Mouse (Mus musculus) heart, adult 18-20 months (tissue): ENCODE data around the gene Sync. TPM values are rescaled to one million over a fixed set of nuclear protein-coding genes. Genes with fewer than 3 reads are reported as not detected.
A peak's percentile ranks its signal among the peaks of the same experiment; 100 is the strongest.

Experiments
- DNase-seq, 2 experiments: peaks; one replicate each; pipeline ENCODE4 v3.0.0; 2021 to 2022; ENCODE audit warnings: mixed read lengths in 1 of 2
- total RNA-seq, 2 experiments: library from RNA; stranded (reverse); gene quantifications; 2 replicates each; pipeline ENCODE4 v1.2.3; 2021

The Sync gene
- total RNA-seq, 2 experiments from 2014 or later, result 18.9 to 24.9 TPM

DNA sequence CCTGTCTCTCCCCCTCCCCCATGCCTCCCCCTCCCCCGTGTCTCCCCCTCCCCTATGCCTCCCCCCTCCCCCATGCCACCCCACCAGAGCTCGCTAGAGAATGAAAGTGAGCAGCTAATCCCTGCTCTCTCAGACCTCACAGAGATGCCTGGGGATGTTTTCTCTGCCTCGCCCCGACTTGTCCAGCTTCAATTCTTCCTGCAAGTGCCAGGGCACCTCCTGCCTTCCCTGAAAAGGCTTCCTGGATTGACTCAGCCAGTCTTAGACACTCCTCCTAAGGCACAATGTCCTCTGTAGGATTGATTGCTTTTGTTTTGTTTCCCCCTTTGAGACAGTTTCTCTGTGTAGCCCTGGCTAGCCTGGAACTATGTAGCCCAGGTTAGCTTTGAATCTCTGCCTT, 26.2 kb upstream of the Sync start, which contains the start of gene C77080:
TSS of gene C77080 (minus strand) at position 209 of the 400 bp plus-strand sequence.
- DNase-seq, result no peak

DNA sequence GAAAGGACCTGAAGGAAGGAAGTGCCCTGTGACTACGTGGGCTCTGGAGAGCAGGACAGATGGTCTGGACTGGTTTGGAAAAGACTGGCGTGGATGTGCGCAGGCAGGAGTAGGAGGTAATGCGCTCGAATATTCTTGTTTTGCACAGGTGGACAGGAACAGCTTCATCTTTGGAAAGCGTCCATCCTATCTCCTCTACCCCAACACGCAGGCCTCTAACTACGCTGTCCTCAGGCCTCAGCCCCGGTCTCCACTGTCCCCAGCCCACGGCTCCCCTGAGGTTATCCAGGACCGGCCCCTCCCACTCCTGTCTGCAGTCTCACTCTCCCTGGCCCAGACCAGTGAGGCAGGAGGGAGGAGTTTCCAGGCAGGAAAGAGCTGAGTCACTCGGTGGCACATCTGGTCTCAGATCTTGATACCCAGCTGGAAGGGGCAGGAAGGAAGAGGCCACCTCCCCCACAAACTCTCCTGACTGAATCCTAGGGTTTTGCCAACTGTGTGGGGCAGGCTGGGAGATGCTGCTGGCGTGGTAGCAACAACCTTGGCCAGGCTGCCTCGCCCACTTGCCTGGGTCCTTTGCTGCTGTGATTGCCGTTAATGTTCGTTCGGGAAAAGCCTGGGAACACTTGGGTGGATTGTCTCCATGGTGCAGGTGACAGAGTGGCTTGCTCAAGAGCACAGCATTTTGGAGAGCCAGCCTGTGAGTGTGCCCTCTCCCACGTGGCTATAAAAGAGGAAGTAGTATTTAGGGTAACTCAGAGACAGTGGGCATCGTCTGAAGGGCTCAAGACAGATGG, 24.0 kb upstream of the Sync start:
- DNase-seq, result peak; percentile 63 to 82

DNA sequence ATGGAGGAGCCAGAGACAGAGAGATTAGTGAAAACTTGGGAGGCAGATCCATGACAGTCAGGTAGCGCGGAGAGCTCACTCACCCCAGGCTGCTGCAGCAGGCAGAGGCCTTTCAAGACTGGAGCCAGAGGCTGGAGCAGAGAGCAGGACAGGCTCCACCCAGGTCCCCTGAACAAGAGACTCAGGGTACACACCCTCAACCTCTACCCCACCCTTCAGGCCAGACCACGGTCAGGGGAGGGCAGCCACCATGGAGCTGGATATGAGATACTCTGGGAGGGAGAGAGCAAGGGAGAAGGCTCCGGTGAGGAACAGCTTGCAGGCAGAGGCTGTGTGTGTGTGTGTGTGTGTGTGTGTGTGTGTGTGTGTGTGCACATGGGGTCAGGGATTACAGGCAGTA, 21.2 kb upstream of the Sync start:
- no peak for DNase-seq

DNA sequence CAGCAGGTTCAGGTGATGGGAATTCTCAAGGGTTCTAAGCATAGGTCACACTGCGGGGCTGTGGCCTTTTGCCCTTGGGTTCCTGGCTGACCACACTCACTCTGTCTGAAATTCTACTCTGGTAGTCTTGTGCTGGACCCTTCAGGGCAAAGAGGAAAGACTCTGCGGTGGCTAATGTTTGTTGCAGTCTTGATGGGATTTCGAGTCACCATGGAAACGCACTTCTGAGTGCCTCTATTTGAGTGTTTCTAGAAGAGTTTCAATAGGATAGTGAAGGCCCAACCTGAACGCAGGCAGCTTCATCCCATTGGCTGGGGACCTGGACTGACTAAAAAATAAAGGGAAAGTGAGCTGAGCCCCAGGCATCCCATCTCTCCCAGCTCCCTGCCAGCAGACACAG, 20.6 kb upstream of the Sync start:
- DNase-seq, result no peak

DNA sequence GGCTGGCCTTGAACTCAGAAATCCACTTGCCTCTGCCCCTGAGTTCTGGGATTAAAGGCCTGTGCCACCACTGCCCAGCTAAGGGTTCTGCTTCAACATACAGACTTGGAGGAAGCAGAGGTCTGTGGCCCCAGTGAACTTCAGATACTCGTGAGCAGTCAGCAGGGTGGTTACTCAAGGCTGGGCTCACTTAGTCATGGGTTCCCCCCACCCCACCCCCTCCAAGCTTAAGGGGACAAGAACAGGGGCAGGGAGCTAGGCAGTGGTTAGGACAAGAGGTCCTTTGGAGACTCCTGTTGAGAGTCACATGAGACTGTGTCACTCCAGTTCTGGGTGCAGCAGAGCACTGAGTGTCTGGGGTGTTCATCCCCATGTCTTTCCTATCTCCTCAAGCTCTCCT, 18.7 kb upstream of the Sync start:
- no peak for DNase-seq

GRCm38 (mm10) chr4:129271991-129272755, 15.2 kb upstream of the Sync start:
- DNase-seq, result no peak

DNA sequence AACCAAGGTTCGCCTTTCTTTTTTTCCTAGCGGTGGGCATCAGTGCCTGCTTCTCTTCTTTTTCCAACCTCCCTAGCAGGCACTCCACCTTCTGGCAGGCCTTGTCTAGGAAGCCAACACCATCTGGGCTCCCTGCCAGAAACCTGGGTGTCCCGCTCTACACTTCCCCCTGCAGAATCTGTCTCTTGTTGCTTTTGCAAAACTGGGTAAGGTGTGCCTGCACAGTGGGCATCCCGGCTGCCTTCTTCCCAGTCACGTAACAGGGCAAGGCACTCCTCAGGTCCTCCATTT, 14.7 kb upstream of the Sync start:
- peak in 1 of 2 experiments; percentile 37 for DNase-seq

- DNase-seq, result peak; percentile 93 to 99
These were observed 11.0 kb upstream of the Sync start for GRCm38 (mm10) chr4:129276453-129276865.

DNA sequence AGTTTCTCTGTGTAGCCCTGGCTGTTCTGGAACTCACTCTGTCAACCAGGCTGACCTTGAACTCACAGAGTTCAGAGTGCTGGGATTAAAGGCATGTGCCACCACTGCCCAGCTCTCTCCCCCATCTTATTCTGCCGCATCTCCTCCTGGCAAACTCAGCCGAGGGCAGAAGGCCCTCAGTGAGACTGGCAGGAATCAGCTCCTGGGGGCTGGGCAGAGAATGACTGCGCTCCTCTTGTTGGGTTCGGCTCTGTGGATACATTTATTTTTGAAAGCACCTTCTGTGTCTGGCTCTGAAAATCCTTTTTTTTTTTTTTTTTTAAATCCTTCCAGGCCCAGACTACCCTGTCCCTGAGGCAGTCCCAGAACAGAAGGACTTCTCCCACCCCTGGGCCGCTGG, 4.6 kb upstream of the Sync start:
- no peak for DNase-seq

DNA sequence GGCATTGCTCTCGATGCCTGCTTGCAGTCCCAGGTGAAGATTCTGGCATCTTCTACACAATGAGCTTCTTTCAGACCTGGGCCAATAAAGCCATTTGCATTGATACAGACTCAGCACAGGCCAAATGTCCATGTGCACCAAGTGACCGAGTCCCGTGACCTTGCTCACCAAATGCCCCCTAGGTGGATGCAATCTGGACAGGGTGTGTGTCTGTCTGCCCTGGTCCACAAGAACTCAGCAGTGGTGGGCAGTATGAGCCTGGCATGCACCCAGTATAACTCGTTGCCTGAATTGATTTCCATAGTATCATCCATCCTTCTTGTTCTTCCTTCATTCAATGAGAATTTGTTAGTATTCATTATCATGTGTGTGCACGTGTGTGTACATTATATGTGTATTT, 4.2 kb upstream of the Sync start:
- no peak for DNase-seq

GRCm38 (mm10) chr4:129284685-129285084, 2.7 kb upstream of the Sync start:
- DNase-seq, result no peak

DNA sequence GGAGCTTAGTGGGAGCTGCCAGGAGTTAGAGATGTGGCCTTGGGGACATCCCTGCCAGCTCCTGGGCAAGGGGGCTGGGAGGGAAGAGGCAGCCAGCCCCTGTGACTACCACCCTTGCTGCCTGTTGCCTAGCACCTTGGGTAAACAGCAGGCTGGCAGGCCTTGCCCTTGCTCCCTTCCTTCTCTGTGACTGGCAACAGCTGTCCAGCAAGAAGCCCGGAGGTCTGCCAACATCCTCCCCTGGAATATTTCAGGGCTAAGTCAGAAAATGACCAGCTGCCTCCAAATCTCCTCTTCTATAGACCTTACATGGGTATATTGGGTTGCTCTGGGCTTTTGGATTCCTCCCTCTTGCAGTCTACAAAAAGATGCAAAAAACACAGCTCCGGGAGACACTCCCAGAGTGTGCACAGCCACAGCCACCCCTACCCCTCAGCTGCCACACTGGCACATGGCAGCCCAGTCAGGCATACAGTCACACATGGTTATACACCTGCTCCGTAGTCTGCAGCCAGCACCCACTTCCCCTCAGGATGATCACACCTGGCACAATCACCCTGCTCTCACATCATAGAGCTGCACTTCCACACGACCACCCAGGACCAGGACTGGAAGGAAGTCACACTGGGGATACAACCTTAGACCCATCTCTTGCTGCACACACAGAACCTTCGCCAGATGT, 1.3 kb upstream of the Sync start:
- peak; percentile 46 to 55 for DNase-seq

GRCm38 (mm10) chr4:129286683-129287471, 540 bp upstream of the Sync start:
- DNase-seq, result peak; percentile 27 to 38

- DNase-seq, result peak; percentile 42 to 54
These were observed 650 bp downstream of the Sync start for GRCm38 (mm10) chr4:129288067-129288466.

DNA sequence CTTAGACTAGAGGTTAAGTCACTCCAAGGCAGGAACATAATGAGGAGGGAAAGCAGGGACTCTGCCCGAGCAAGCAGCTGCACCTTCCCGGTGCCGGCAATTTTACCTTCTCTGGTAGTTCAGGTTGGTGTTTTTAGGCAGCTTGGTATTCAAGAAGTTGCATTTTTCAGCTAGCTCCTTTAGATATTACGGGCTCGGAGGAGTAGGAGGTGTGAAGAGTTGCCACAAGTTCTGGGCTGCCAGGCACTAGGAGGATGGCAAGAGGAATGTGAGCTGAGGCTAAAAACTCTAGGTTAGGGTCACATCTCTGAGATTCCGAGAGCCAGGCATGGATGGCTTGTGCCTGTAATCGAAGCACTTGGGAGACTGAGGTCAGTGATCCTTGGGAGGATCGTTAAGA, 2.3 kb downstream of the Sync start:
- no peak for DNase-seq

GRCm38 (mm10) chr4:129292831-129293230, 5.4 kb downstream of the Sync start:
- DNase-seq, result no peak

GRCm38 (mm10) chr4:129293702-129294101, 6.3 kb downstream of the Sync start:
- DNase-seq, result no peak

GRCm38 (mm10) chr4:129295188-129295587, 7.8 kb downstream of the Sync start:
- no peak for DNase-seq

- DNase-seq, result no peak
These were observed 8.6 kb downstream of the Sync start for GRCm38 (mm10) chr4:129296066-129296465.

GRCm38 (mm10) chr4:129297724-129298123, 10.3 kb downstream of the Sync start:
- DNase-seq, result peak in 1 of 2 experiments; percentile 22

DNA sequence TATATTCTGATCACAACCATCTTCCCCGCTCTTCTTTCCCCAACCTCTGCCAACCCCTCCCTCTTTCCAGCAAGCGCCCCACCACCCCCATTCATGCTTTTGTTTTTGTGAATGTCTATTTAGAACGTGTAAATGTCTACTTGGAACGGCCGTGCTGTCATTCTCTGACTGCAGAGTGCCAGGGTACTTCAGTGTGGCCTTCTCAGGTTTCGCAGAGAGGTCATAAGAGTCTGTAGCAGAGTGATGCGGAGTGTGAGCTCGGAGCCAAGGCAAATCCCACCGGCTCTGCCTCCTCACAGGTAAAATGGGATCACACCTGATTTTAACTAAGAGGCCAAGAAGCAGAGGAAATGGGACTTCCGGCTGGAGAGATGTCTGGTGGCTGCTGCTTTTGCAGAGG, 11.7 kb downstream of the Sync start:
- DNase-seq, result no peak

DNA sequence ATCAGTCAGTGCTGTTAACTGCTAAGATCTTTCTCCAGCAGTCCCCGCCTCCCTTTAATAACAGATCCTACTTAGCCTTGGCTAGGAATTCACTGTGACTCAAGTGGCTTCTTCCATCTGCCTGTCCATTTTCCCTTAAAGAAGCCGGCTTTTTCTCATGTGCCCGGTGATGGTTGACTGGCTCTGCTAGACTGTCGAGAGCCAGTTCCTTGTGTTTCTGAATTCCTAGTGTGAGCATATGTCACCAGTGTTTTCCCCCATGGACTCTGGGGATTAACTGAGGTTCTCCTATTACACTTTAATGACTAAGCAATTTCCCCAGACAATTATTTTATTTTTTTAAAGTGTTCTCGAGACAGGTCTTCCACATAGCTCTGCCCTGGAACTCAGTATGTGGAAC, 16.0 kb downstream of the Sync start:
- no peak for DNase-seq
